Mouse (Mus musculus) neural tube, embryonic 11.5 days (tissue): ENCODE measurements around the gene Rbfox3. TPM values are rescaled to one million over a fixed set of nuclear protein-coding genes. Genes with fewer than 3 reads are reported as not detected.

Experiments used
- ATAC-seq: fragments of 200-750 bp; cut with Nextera tagmentation; 2 replicates; pipeline ENCODE4 v1.8.0; 2017; ENCODE audit warnings: moderate number of reproducible peaks, mild to moderate bottlenecking, moderate TSS enrichment, moderate library complexity; ENCODE audit not compliant: insufficient read depth, low FRiP score, low TSS enrichment
- DNase-seq: peaks from one replicate; pipeline ENCODE4 v3.0.0-alpha.2; 2015; ENCODE audit warnings: low spot score
- H3K27ac ChIP-seq: fragments of 300-500 bp; sonication (generic); 2 replicates; pipeline ENCODE4 v1.5.1; 2014; ENCODE audit warnings: low read depth, mild to moderate bottlenecking, low read length
- H3K27me3 ChIP-seq: fragments of 300-500 bp; sonication (generic); 2 replicates; pipeline ENCODE4 v1.6.1; 2014; ENCODE audit warnings: mild to moderate bottlenecking, low read length, mixed read lengths; ENCODE audit not compliant: control insufficient read depth, insufficient read depth
- H3K36me3 ChIP-seq: fragments of 300-500 bp; sonication (generic); 2 replicates; pipeline ENCODE4 v1.6.1; 2014; ENCODE audit warnings: mild to moderate bottlenecking, low read length, moderate library complexity, mixed read lengths; ENCODE audit not compliant: control insufficient read depth, insufficient read depth
- H3K4me1 ChIP-seq: fragments of 300-500 bp; sonication (generic); 2 replicates; pipeline ENCODE4 v1.6.1; 2014; ENCODE audit warnings: low read length, mixed read lengths; ENCODE audit not compliant: control insufficient read depth, insufficient read depth
- H3K4me2 ChIP-seq: fragments of 300-500 bp; sonication (generic); 2 replicates; pipeline ENCODE4 v1.6.1; 2014; ENCODE audit warnings: low read depth, mild to moderate bottlenecking, moderate library complexity
- H3K4me3 ChIP-seq: fragments of 300-500 bp; sonication (generic); 2 replicates; pipeline ENCODE4 v1.5.1; 2014; ENCODE audit warnings: low read depth, low read length
- H3K9ac ChIP-seq: fragments of 300-500 bp; sonication (generic); 2 replicates; pipeline ENCODE4 v1.6.1; 2014; ENCODE audit warnings: mild to moderate bottlenecking, low read length
- H3K9me3 ChIP-seq: fragments of 300-500 bp; sonication (generic); 2 replicates; pipeline ENCODE4 v1.6.1; 2016; ENCODE audit warnings: low read length; ENCODE audit not compliant: control insufficient read depth
- WGBS: fragments of 180-500 bp; shearing (Covaris S2); extraction: QIAGEN DNeasy Blood & Tissue Kit; methylation state at CpG from one replicate; pipeline ENCODE4 v1.1.7; 2014; 5-methylcytosine and 5-hydroxymethylcytosine counted together
- polyA plus RNA-seq: library from polyadenylated mRNA; unstranded; fragments of >200 nt; fragmentation: Nextera tagmentation; extraction: Ambion mirVana; gene quantifications from 2 replicates; pipeline ENCODE4 v1.2.1, GENCODE M21; 2014

Rbfox3 gene
- polyA plus RNA-seq, 1 experiment from 2014 or later: 16.2 TPM

GRCm38 (mm10) chr11:118737821-118738220 is 173.6 kb downstream of the Rbfox3 start:
- no peaks in the 10 kb centered on the region for H3K9me3 ChIP-seq
- ATAC-seq (no peak), DNase-seq (no peak)
- no peak overlapping the region for H3K4me3 ChIP-seq
- H3K4me1 ChIP-seq: peaks cover 13% of the 10 kb centered on the region
- no peaks in the 10 kb centered on the region for H3K27me3 ChIP-seq
- no peak overlapping the region for H3K4me2 ChIP-seq
- H3K36me3 ChIP-seq: no peaks in the 10 kb centered on the region
- H3K27ac ChIP-seq: no peak overlapping the region
- 64% methylated on average over 3 of the region's 3 CpGs for WGBS
- H3K9ac ChIP-seq: no peak overlapping the region

GRCm38 (mm10) chr11:118736993-118737392 is 174.4 kb downstream of the Rbfox3 start:
- no peak overlapping the region for H3K9ac ChIP-seq
- H3K4me2 ChIP-seq: no peak overlapping the region
- no peak overlapping the region for H3K27ac ChIP-seq
- no peaks in the 10 kb centered on the region for H3K27me3 ChIP-seq
- H3K36me3 ChIP-seq: no peaks in the 10 kb centered on the region
- ATAC-seq (no peak), DNase-seq (no peak)
- H3K4me1 ChIP-seq: peaks cover 13% of the 10 kb centered on the region
- no peaks in the 10 kb centered on the region for H3K9me3 ChIP-seq
- WGBS: 71% methylated on average over 4 of the region's 4 CpGs
- no peak overlapping the region for H3K4me3 ChIP-seq

- Histone ChIP-seq H3K9ac (no peak overlapping the region), H3K27ac (no peak overlapping the region), H3K9me3 (no peaks in the 10 kb centered on the region), H3K27me3 (no peaks in the 10 kb centered on the region), H3K4me3 (no peak overlapping the region), H3K4me1 (0 out of 2 replicates have a peak, but pooled peaks cover 11% of the 10 kb centered on the region), H3K4me2 (no peak overlapping the region), H3K36me3 (no peaks in the 10 kb centered on the region)
- WGBS: 86% methylated on average over 5 of the region's 5 CpGs
- ATAC-seq (no peak), DNase-seq (no peak)
Measured at GRCm38 (mm10) chr11:118731655-118732054, 179.7 kb downstream of the Rbfox3 start.

GRCm38 (mm10) chr11:118729373-118729772 is 182.0 kb downstream of the Rbfox3 start:
- Histone ChIP-seq H3K9ac (no peak overlapping the region), H3K27ac (no peak overlapping the region), H3K9me3 (no peaks in the 10 kb centered on the region), H3K4me1 (0 out of 2 replicates have a peak, but pooled peaks cover 11% of the 10 kb centered on the region), H3K27me3 (no peaks in the 10 kb centered on the region), H3K4me3 (no peak overlapping the region), H3K36me3 (no peaks in the 10 kb centered on the region), H3K4me2 (no peak overlapping the region)
- 50% methylated on average over 8 of the region's 8 CpGs for WGBS
- peak; percentile 47 for DNase-seq
- no peak for ATAC-seq

GRCm38 (mm10) chr11:118728797-118729196 is 182.6 kb downstream of the Rbfox3 start:
- Histone ChIP-seq H3K36me3 (no peaks in the 10 kb centered on the region), H3K27me3 (no peaks in the 10 kb centered on the region), H3K27ac (0 out of 2 replicates have a peak overlapping the region, but pooled peaks have one; percentile 58), H3K4me3 (no peak overlapping the region), H3K4me1 (0 out of 2 replicates have a peak, but pooled peaks cover 11% of the 10 kb centered on the region), H3K9ac (0 out of 2 replicates have a peak overlapping the region, but pooled peaks have one; percentile 18), H3K9me3 (no peaks in the 10 kb centered on the region), H3K4me2 (no peak overlapping the region)
- DNase-seq (no peak), ATAC-seq (no peak)
- 65% methylated on average over 12 of the region's 12 CpGs for WGBS

- H3K27ac ChIP-seq: peak overlapping the region; percentile 24; the same call in 1 of the 2 replicates
- no peaks in the 10 kb centered on the region for H3K9me3 ChIP-seq
- DNase-seq (no peak), ATAC-seq (no peak)
- WGBS: 22% methylated on average over 8 of the region's 8 CpGs
- H3K36me3 ChIP-seq: no peaks in the 10 kb centered on the region
- H3K9ac ChIP-seq: no peak overlapping the region
- H3K4me3 ChIP-seq: no peak overlapping the region
- no peak overlapping the region for H3K4me2 ChIP-seq
- 0 out of 2 replicates have a peak, but pooled peaks cover 11% of the 10 kb centered on the region for H3K4me1 ChIP-seq
- H3K27me3 ChIP-seq: no peaks in the 10 kb centered on the region
Measured at GRCm38 (mm10) chr11:118728083-118728551, 183.3 kb downstream of the Rbfox3 start.

GRCm38 (mm10) chr11:118726430-118726829 is 185.0 kb downstream of the Rbfox3 start:
- H3K9ac ChIP-seq: no peak overlapping the region
- H3K27me3 ChIP-seq: no peaks in the 10 kb centered on the region

GRCm38 (mm10) chr11:118724423-118724822 is 187.0 kb downstream of the Rbfox3 start:
- no peak for ATAC-seq
- Histone ChIP-seq H3K4me3 (no peak overlapping the region), H3K4me1 (0 out of 2 replicates have a peak, but pooled peaks cover 11% of the 10 kb centered on the region), H3K4me2 (no peak overlapping the region), H3K9me3 (no peaks in the 10 kb centered on the region), H3K27ac (no peak overlapping the region), H3K9ac (no peak overlapping the region), H3K27me3 (no peaks in the 10 kb centered on the region), H3K36me3 (no peaks in the 10 kb centered on the region)
- 82% methylated on average over 8 of the region's 8 CpGs for WGBS
- no peak for DNase-seq

More at GRCm38 (mm10) chr11:118726430-118726829, 185.0 kb downstream of the Rbfox3 start:
- Histone ChIP-seq H3K4me3 (no peak overlapping the region), H3K9me3 (no peaks in the 10 kb centered on the region), H3K4me1 (0 out of 2 replicates have a peak, but pooled peaks cover 11% of the 10 kb centered on the region), H3K36me3 (no peaks in the 10 kb centered on the region), H3K27ac (no peak overlapping the region), H3K4me2 (no peak overlapping the region)
- no peak for ATAC-seq
- DNase-seq: no peak
- WGBS: 85% methylated on average over 8 of the region's 8 CpGs

GRCm38 (mm10) chr11:118723166-118723565 is 188.2 kb downstream of the Rbfox3 start:
- Histone ChIP-seq H3K9me3 (no peaks in the 10 kb centered on the region), H3K9ac (no peak overlapping the region), H3K36me3 (no peaks in the 10 kb centered on the region), H3K4me3 (no peak overlapping the region), H3K4me2 (no peak overlapping the region), H3K27me3 (no peaks in the 10 kb centered on the region), H3K27ac (no peak overlapping the region), H3K4me1 (0 out of 2 replicates have a peak, but pooled peaks cover 6% of the 10 kb centered on the region)
- DNase-seq: no peak
- no peak for ATAC-seq
- WGBS: 75% methylated on average over 8 of the region's 8 CpGs
